Mouse (Mus musculus) olfactory bulb, adult 2 months (tissue): ENCODE measurements around the gene Rab44.

Source experiments
- CTCF ChIP-seq: fragments of 200-500 bp; IDR thresholded peaks from 2 replicates; pipeline ENCODE4 v1.5.1; 2012; ENCODE audit warnings: low read depth, mild to moderate bottlenecking, low read length, moderate library complexity; ENCODE audit not compliant: insufficient read depth
- POLR2A ChIP-seq: fragments of 200-500 bp; IDR thresholded peaks from 2 replicates; pipeline ENCODE4 v1.6.1; 2012; ENCODE audit warnings: mild to moderate bottlenecking, low read depth, low read length, moderate library complexity; ENCODE audit not compliant: insufficient read depth

DNA sequence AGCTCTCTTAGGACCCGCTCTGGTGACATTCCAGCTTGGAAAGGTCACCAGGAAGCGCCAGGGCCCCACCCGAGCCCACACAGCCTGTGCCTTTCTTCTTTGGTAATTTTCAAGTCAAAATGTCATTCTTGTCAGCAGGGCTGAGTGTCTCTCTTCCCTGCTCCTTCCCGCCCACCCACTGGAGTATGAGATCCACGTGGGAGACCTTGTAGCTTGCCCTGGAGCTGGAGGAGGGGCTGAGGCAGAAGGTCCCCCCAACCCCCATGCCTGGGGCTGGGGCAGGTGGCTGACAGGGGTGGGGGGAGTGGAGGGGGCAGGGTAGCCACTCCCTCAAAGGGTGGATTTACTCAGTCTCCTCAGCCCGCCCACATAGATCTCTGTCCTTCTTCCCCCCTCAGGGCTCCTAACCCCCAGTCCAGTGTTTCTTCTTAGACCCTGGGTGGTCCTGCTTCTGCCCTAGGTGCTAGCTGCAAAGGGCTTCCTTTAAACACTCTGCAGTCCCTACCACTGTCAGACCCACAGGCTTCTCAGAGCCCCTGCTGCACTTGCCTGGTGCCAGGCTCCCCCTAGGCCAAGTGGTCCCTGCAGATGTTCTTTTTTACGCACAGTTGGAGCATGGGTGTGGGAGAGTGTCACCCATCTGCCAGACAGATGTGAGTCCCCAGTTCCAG lies 71.6 kb downstream of the Rab44 start:
- no peak for TF ChIP-seq CTCF
- TF ChIP-seq POLR2A: no peak
